Mouse (Mus musculus): ENCODE data around the gene Olfr1500.

Gene Olfr1500

GRCm38 (mm10) chr19:13798102-13798501 lies 32.2 kb downstream of the Olfr1500 start, which contains the start of gene Olfr1497:
Olfr1497 (minus strand) TSS chr19:13798202.
- TF ChIP-seq NANOG (IDR thresholded peaks at IDR 0.05; ENCODE audit: borderline replicate concordance, low read length), result no peak
- no peak for TF ChIP-seq POU5F1 (IDR thresholded peaks at IDR 0.05; ENCODE audit: borderline replicate concordance, low read length)
- TF ChIP-seq CTCF (conservative IDR thresholded peaks at IDR 0.05; ENCODE audit: low read length), result no peak
- no peak within 1 kb of the TSS for H3K4me3 ChIP-seq (replicated peaks; ENCODE audit: low read length)
- H3K36me3 ChIP-seq (ENCODE audit: insufficient read depth, low read length), result no peaks in the 10 kb centered on the region
- 0 out of 2 replicates have a peak, but pooled peaks cover 3% of the 10 kb centered on the region for H3K4me1 ChIP-seq (replicated peaks; ENCODE audit: low read depth, low read length)
- H3K9me3 ChIP-seq (ENCODE audit: low read length), result no peaks in the 10 kb centered on the region
- no peaks in the 10 kb centered on the region for H3K27me3 ChIP-seq (ENCODE audit: insufficient read depth, low read length)

- TF ChIP-seq NANOG (IDR thresholded peaks at IDR 0.05; ENCODE audit: borderline replicate concordance, low read length) (no peak), CTCF (conservative IDR thresholded peaks at IDR 0.05; ENCODE audit: low read length) (no peak), POU5F1 (IDR thresholded peaks at IDR 0.05; ENCODE audit: borderline replicate concordance, low read length) (no peak)
- Histone ChIP-seq H3K4me1 (replicated peaks; ENCODE audit: low read depth, low read length) (no peaks in the 10 kb centered on the region), H3K36me3 (ENCODE audit: insufficient read depth, low read length) (no peaks in the 10 kb centered on the region), H3K9me3 (ENCODE audit: low read length) (no peaks in the 10 kb centered on the region), H3K4me3 (replicated peaks; ENCODE audit: low read length) (no peak within 1 kb of the TSS), H3K27me3 (ENCODE audit: insufficient read depth, low read length) (no peaks in the 10 kb centered on the region)
Observed at GRCm38 (mm10) chr19:13777578-13777977, 52.7 kb downstream of the Olfr1500 start, which contains the start of gene Olfr1496. Olfr1496 (plus strand) TSS chr19:13777878.
